Mouse (Mus musculus) adrenal gland, postnatal 10 days (tissue): ENCODE measurements around the gene Psip1. TPM values are rescaled to one million over a fixed set of nuclear protein-coding genes. Genes with fewer than 3 reads are reported as not detected.
A peak's percentile ranks its signal among the peaks of the same experiment; 100 is the strongest.
"Not testable (repeated sequence)": the region's sequence is repeated elsewhere in the genome, so short reads cannot be mapped to it uniquely, and the experiment has no call there.

Experiments used
- DNase-seq: peaks from one replicate; pipeline ENCODE4 v3.0.0; 2021; ENCODE audit warnings: mixed read lengths
- long read RNA-seq, 2 experiments: library from polyadenylated mRNA; stranded (forward); transcript quantifications; one replicate each; pipeline ENCODE4 v2.0.0; 2021
- total RNA-seq, 2 experiments: library from RNA; stranded (reverse); gene quantifications; 2 replicates each; pipeline ENCODE4 v1.2.3; 2021

The Psip1 gene
- total RNA-seq: 10 to 100 TPM; 52.3 to 57.2 TPM
- long read RNA-seq, experiment 1, transcript Psip1-202 (11 exons, 1,973 nt): minor isoform, 9 of 81 reads
- long read RNA-seq, experiment 1, transcript Psip1-203 (11 exons, 1,898 nt): minor isoform, 9 of 81 reads
- long read RNA-seq, experiment 1, transcript Psip1-201 (16 exons, 3,251 nt): major isoform, 28 of 81 reads
- long read RNA-seq, experiment 1, partial matches to known transcripts: 25 of 81 reads
- long read RNA-seq, experiment 1, other reads (novel, unspliced or antisense): 10 of 81 reads
- long read RNA-seq, experiment 2, transcript Psip1-203 (11 exons, 1,898 nt): minor isoform, 5 of 39 reads
- long read RNA-seq, experiment 2, transcript Psip1-202 (11 exons, 1,973 nt): minor isoform, 7 of 39 reads
- long read RNA-seq, experiment 2, transcript Psip1-201 (16 exons, 3,251 nt): major isoform, 14 of 39 reads
- long read RNA-seq, experiment 2, partial matches to known transcripts: 7 of 39 reads
- long read RNA-seq, experiment 2, other reads (novel, unspliced or antisense): 6 of 39 reads

DNA sequence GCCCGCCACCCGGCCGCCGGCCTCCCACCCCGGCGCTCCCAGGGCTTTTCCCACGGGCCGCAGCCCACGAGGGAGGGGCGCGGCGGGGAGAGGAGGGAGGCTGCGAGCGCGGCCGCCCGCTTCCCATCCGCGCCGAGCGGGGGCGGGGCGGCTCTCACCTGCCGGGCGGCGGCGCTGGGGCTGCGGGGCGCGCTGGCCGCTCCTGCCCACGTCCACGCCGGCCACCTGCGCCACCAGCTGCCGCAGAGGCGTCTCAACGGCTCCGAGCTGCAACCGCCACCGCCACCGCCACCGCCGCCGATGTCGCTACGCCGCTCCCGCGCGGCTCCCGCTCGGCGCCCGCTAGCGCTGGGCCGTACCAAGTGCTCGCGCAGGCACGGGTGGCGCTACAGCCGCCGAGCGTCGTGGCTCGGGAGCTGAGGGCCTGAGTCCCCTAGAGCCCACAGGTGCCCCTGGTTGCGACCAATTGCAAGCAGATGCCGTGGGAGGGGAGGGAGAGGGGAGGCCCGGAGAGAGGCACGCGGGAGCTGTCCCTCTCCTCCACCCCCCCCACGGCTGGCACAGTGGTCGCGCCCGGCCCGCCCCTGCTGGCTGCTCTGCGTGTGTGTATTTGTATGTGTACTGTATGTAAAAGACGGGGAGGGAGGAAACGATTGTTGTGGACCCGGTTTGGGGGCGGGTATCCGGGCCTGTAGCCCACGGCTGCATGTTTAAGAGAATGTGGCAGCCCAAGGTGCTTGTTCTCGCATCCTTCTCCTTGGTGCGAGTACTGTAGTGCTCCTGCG lies at the start of gene Psip1:
Gene Psip1 (minus strand): TSS at position 343 of the 785 bp plus-strand sequence.
- peak; percentile 93 for DNase-seq

DNA sequence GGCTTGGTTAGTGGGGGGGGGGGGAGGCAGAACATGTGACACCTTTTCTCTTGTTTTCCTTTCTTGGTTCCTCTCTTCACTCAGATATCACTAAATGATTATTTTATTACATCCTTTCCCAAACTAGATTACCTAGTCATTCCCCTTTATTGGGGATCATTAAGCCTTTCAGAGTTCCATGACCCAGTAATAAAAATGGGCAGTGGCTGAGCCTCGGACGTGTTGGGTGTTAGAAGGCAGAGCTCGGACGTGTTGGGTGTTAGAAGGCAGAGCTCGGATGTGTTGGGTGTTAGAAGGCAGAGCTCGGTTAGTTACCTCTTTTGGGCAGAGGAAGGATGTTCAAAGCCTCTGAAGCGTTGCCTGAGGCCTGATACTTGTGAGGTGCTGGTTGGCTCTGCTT lies 47.8 kb upstream of the Psip1 start:
- no peak for DNase-seq

DNA sequence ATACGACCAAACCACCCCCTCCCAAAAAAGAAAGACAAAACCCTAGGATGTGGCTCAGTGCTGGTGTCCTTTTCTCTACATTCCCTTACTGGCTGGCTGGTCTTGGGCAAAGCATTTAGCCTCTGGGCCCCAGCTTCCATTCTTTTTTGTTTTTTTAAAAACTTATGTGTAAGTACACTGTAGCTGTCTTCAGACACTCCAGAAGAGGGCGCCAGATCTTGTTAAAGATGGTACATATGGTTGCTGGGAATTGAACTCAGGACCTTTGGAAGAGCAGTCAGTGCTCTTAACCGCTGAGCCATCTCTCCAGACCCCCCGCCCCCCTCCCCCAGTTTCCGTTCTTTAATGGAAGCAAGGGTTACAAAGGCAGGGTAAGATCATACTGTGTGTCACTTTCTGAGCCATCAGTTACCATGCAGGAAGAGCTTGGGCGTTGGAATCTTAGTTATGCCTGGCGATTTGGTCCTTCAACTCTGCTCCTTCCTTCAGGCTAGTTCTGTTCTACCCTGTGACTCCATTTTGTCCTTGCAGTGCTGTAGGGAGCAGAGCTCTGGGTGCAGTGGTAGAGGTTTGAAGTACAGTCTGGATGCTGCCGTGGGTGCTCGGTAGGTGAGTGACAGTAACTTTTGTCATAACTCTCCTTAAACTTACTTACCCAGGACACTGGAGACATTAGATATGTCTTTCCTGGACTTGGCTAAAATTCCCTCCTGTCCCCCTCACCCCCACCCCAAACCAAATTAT lies 47.1 kb upstream of the Psip1 start:
- DNase-seq: no peak

DNA sequence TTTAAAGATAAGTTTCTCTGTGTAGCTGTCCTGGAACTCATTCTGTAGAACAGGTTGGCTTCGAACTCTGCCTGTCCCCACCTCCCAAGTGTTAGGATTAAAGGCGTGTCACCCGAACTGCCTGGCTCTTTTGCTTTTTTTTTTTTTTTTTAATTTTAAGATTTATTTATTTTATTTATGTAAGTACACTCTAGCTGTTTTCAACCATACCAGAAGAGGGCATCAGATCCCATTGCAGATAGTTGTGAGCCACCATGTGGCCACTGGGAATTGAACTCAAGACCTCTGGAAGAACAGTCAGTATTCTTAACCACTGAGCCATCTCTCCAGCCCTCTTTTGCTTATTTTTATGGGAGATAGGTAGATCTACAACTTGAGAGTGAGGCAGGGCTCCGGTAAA lies 43.8 kb upstream of the Psip1 start:
- DNase-seq: not testable (repeated sequence)

DNA sequence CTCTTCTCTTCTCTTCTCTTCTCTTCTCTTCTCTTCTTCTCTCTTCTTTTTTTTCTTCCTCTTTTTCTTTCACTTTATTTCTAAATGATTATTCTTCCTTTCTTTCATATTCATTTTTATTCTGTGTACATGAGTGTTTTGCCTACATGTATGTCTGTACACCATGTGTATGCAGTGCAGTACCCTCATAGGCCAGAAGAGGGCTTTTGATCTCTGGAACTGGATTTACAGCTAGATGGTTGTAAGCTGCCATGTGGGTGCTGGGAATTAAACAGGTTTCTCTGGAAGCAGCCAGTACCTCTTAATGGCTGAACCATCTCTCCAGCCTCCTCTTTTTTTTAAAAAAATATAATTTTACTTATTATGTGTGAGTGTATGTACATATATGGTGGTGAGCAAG lies 41.7 kb upstream of the Psip1 start:
- peak; percentile 22 for DNase-seq

DNA sequence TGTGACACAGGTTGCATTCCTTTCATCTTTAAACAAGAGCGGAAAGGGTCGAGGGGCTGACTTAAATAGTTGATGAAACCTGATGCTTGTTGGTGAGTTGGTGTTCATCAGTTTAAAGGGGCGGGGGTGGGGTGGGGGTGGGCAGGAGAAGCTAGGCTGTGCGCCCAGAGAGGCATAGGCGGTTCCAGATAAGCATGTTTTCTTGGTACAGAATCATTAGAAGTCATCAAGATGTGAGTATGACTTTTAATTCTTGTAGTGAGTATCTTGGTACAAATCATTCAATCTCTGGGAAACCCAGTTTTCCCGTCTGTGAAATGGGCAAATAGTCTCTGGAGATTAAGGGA lies 40.7 kb upstream of the Psip1 start:
- no peak for DNase-seq

DNA sequence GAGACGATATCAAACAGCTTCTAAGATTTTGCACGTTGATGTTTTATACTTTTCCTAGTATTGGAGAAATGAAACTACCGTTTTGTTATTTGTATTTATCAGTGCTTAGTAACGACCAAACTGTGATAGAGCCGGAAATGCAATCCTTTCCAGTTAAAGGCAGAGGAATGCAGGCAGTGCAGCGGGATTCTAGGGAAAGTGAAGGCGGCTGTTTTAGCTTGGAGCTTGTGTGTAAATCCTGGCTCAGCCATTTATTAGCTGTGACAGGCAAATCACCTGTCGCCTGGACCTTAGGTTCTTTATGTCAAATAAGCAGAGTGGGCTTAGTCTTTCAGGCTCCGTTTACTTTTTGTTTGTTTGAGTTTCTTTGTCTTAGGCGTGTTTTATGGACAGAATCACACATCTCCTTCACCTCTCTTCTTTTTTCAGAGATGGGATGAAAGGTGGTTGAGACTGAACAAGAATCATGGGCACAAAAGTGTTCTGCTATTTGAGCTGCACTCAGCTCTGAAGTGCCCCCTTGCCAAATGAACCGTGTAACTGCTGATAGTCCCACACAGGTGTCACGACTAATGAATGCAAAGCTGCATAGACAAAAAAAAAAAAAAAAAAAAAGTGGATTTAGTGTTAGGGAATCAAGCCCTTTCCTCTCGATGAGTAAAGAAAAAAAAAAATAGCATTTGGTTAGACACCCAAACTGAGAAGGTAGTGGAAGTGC lies 40.2 kb upstream of the Psip1 start:
- no peak for DNase-seq

DNA sequence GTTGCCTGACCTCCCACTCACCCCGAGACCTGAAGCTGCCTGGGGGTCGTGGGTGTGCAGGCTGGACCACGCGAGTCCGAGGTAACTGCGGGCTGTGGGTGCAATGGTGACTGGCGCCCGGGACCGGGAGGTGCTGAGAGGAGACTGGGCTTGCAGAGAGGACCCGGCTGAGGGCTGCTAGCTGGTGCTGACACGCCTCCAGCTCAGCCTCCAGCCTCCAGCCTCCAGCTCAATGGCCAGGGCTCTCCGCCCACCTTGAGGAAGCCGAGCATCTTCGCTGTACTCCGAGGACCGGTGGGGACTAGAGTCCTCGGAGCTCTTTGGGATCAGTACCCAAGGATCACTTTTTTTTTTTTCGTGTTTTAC lies 39.4 kb upstream of the Psip1 start:
- DNase-seq: no peak

DNA sequence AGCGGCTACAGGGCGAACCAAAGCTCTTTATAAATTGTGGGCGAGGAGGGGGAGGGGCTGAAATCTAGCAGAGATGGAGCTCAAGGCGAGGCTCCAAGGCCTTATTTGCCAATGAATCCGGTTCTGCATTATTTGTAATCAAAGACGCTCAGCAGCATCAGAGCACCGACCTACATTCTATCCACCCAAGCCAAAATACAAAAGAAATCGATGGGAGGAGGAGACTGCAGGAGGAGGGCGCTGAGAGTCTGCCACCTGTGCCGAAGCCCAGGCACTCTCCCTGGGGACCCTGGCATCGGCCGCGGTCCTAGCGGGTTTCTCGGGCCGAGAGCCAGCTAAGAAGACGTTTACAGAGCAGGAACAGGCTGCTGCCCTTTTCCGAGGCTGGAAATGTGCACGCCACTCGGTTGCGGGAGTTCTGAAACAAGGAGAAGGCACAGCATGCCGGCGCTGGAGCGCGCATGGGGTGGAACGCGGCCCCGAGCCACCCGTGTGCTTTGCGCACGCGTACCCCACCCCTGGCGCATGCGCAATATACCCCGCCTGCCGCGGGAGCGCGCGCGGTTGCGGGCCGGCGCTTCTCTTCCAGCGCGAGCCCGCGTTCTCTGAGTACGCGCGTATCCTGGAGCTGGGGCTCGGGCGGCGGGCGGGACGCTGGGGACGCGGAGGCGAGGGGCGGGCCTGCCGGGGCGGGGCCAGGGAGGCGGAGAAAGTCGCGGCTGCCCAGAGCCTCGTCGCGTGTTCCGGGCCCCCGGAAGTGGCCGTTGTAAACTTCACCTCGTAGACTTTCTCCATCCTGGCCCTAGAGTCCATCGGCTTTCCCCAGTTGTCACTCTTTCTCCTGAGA lies 38.8 kb upstream of the Psip1 start, which contains the start of gene Ccdc171:
Gene Ccdc171 (plus strand): TSS at position 703 of the 847 bp plus-strand sequence.
- peak; percentile 97 for DNase-seq

DNA sequence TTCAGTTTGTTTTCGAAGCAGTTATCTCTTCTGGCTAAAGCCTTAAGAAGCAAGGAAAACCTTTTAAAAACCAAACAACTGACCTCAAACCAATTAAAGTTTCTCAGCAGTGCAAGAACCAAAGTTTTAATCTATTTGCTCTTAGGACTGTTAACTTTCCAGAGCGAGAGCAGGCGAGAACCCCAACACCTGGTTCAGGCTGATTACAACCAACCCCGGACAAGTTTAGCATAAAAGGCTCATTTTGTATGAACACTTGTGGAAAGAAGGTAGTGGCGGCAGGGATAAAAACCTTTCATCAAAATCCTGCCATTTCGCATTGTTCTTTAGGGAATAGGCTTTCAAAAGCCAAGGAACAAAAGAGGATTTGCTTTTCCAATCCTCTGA lies 38.2 kb upstream of the Psip1 start:
- no peak for DNase-seq

DNA sequence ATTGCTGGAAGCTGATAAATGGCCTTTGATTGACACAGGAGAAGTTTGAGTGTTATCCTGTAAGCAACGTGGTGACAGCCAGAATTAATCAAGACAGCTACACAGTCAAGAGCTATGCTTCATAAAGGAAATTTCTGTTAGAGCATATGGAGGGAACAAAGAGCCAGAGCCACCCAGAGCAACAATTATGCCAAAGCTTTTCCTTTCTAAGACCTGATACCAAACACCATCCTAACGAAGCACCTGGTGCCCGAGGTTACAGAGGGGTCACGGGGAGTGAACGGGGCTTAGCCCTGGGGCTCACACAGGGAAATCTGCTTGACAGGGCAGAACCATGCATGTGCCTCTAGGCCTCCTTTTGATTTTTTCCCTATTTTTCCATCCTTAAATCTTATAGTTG lies 35.8 kb upstream of the Psip1 start:
- no peak for DNase-seq

DNA sequence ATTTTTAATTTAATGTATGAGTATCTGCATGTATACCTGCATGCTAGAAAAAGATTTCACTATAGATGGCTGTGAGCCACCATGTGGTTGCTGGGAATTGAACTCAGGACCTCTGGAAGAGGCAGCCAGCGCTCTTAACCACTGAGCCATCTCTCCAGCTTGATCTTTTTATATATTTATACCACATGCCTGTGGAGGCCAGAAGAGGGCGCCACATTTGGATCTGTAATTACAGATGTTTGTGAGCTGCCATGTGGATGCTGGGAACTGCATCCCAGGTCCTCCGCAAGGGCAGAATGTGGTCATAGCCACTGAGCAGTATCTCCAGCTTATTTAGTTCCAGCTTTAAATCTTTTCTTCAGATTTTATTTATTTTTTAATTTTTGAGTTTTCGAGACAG lies 34.0 kb upstream of the Psip1 start:
- no peak for DNase-seq

DNA sequence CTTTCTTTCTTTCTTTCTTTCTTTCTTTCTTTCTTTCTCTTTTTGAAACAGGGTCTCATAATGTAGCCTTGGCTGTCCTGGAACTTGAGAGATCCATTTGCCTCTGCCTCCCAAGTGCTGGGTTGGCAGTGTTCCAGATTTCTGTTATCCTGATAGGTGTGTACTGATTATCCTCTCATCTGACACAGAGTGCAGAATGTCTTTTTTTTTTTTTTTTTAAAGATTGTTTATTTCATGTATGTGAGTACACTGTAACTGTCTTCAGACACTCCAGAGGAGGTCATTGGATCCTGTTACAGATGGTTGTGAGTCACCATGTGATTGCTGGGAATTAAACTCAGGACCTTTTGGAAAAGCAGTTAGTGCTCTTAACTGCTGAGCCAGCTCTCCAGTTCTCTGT lies 33.5 kb upstream of the Psip1 start:
- DNase-seq: no peak

DNA sequence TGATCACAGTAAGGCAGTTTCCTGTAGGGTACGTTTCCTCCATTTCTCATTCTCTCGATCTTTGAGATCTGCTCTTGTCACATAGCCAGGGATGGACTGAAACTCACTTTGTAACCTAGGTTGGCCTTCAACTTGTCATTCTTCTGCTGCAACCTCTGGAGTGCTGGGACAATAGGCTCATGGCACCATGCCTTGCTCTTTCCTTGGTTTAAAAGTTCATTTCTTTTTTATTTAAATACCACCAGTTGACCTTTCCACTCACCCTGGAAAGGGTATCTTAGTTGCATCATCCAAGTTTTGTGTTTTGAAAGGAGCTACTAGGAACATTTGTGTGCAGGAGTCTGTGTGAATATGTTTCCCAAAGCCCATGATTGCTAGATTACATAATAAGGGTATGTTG lies 32.9 kb upstream of the Psip1 start:
- DNase-seq: no peak

DNA sequence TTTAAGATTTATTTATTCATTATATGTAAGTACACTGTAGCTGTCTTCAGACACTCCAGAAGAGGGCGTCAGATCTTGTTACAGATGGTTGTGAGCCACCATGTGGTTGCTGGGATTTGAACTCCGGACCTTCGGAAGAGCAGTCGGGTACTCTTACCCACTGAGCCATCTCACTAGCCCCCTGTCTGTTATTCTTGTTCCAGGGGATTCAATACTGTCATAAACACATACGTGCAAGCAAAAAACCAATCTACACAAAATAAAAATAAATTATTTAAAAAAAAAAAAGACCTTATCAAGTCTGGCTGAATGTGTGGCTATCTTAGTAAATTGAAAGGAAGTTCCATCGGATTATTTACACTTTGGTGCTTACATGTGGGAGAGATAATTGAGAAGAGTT lies 29.9 kb upstream of the Psip1 start:
- not testable (repeated sequence) for DNase-seq

DNA sequence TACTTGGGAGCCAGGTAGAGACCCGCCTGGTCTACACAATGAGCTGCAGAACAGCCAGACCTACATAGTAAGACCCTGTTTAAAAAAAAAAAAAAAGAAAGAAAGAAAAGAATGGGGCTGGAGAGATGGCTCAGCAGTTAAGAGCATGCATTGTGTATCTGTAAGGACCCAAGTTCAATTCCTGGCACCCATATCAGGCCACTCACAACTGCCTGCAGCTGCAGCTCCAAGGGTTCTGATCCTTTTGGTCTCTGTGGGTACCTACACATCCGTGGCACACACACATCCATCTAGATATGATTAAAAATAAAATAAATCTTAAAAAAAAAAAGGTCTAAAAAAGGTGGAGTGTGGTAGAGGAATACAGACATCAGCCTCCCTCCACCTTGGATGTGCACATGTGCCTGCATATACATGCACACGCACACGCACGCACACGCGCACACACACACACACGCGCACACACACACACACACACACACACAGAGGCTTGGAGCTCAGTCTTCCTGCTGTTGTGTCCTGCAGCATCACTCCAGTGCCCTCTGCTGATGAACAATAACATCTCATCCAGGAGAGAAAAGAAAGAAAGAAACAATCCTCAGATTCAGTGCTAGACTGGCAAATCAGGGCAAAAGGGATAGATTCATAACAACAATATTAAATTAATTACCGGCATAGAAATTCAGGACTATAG lies 28.9 kb upstream of the Psip1 start:
- DNase-seq: no peak

DNA sequence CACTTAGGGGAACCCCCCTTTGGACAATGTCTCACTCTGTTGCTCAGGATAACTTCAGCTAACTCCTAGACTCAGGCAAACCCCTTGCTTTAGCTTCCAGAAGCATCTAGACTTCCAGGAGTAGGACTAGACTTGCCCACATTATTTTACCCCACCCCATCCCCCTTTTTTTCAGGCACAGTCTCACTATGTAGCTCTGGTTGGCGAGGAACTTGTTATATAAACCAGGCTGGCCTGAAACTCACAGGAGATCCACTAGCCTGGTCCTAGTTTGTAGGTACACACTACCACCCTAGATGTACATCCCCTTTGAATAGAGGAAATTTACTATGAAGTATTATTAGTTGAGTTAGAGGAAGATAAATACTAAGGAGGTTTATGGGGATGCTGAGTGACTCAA lies 27.9 kb upstream of the Psip1 start:
- no peak for DNase-seq

DNA sequence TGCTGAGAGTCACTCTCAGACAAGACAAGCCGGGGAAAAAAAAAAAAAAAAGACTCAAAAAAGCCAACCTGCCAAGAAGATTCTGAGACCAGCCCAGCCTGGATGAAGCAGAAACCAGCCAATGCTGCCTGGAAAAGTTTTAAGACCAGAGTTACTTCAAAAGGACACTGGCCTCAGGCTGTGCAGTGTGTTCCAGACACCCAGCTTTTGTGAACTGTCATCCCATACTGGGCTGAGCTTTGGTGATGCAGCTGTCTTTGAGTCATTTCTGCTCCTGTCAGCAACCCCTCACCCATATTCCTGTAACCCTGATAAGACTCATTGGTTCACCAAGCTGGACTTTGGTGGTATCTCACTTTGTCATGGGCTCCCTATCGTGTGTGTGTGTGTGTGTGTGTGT lies 26.4 kb upstream of the Psip1 start:
- DNase-seq: no peak

DNA sequence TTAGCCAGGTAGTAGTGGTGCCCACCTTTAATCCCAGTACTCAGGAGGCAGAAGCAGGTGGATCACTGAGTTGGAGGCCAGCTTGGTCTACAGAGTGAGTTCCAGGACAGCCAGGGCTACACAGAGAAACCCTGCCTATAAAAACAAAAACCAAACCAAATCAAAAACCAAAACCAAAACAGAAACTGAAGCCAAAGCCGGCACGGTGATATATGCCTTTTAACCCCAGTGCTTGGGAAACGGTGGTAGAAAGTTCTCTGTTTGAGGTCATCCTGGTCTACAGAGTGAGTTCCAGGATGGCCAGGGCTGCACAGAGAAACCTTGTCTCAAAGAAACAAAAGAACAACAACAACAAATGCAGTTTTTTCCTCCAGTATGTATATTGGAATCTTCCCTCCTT lies 26.0 kb upstream of the Psip1 start:
- no peak for DNase-seq

DNA sequence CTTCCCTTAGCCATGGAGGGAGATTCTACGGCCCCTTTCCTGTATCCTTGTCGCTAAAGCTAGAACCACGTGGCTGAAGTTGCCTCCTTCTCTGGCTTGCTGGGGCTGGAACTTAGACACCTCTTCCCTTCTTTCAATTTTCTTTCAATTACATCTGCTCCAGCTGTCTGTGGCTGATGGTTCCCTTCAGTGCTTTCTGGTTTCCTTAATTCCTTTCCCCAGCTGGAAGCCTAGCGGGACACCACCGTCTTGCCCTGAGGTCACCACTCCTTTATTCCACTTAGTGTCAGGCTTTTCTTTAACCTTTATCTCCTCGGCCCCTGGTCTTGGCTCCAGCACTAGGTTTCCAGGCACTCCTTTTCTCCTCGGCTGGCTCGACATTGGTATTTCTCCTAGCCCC lies 24.8 kb upstream of the Psip1 start:
- no peak for DNase-seq

DNA sequence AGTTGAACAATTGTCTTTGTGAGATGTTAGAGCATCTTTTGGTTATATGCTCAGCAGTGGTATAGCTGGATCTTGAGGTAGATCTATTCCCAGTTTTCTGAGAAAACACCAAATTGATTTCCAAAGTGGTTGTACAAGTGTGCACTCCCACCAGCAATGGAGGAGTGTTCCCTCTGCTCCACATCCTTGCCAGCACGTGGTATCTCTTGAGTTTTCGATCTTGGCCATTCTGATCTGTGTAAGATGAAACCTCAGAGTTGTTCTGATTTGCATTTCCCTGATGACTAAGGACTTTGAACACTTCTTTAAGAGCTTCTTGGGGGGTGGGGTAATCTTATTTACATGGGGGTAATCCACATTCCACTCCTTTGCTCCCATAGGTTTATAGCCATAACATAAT lies 23.3 kb upstream of the Psip1 start:
- no peak for DNase-seq
